Comparison of ENCODE assay signal across 8 mouse cellular contexts in the genomic region with DNA sequence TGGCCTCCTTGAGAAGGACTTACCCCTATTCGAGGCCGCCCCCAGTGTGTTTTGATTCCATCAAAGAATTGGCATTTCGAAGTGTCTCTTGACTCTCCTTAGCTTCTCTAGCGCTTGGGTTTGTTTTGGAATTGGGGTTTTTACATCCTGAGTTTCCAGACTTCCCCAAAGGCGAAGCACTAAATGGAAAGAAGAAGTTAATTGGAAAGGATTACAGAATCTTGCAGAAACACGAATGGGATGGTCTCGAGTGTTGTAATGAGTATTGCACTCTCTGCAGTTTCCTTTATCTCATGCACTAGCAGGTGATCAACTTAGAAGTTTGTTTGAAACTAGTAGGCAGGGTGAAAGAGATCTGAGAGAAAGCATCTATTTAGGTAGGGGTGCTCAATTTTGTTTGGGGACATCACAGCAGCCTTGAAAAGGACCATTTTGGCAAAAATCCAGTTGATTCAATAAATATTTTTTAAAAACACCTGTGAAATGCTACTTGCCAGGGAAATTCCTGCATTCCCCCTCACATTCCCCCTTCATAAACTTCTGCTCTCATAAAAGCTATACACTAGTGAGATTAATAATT. TPM values are rescaled to one million over a fixed set of nuclear protein-coding genes. Genes with fewer than 3 reads are reported as not detected.
DNase-seq lines count a peak whose midpoint lies in the region; ATAC-seq lines count a peak whose summit lies in the region.

No protein-coding gene starts in this region.

- WGBS in heart, embryonic 13.5 days = under 1% methylated on average over 7 of the region's 7 CpGs
- under 1% methylated on average over 7 of the region's 7 CpGs for WGBS in hindbrain, embryonic 14.5 days
- 3% methylated on average over 7 of the region's 7 CpGs for WGBS in midbrain, embryonic 10.5 days

- no peak for DNase-seq in heart, postnatal 25 days (ENCODE audit: low spot score)
- peak; percentile 24 for DNase-seq in brain, embryonic 18.5 days (ENCODE audit: low read depth, low spot score)
- DNase-seq in hindbrain, embryonic 14.5 days (ENCODE audit: low spot score) = no peak
- no peak for DNase-seq in midbrain, embryonic 10.5 days (ENCODE audit: low spot score)
- DNase-seq in urinary bladder, adult 18-20 months (ENCODE audit: low spot score in 2 of 2) = no peak
- no peak for DNase-seq in adrenal gland, postnatal 25 days
- no peak for DNase-seq in layer of hippocampus, postnatal 14 days (ENCODE audit: low spot score in 2 of 2)

- peak overlapping the region; percentile 94 for H3K9ac ChIP-seq in heart, embryonic 13.5 days
- peak overlapping the region; percentile 97 for H3K9ac ChIP-seq in hindbrain, embryonic 14.5 days

- intact Hi-C loops in heart, postnatal 25 days (cut with DNase I) = loop anchor here (5.0 kb wide), 2 partner anchors 220 to 345 kb away; partner anchors contain the start of gene Ppa2

- peaks cover 30% of the 10 kb centered on the region for H3K4me1 ChIP-seq in heart, embryonic 13.5 days
- peaks cover 22% of the 10 kb centered on the region for H3K4me1 ChIP-seq in hindbrain, embryonic 14.5 days (replicated peaks; ENCODE audit: control insufficient read depth, insufficient read depth, low read length)
- peaks cover 38% of the 10 kb centered on the region for H3K4me1 ChIP-seq in midbrain, embryonic 10.5 days

- peak overlapping the region; percentile 95 for H3K4me3 ChIP-seq in heart, embryonic 13.5 days
- peak overlapping the region; percentile 97 for H3K4me3 ChIP-seq in hindbrain, embryonic 14.5 days (replicated peaks; ENCODE audit: low read length)
- peak overlapping the region; percentile 90 for H3K4me3 ChIP-seq in midbrain, embryonic 10.5 days

- peak overlapping the region; percentile 80 for H3K4me2 ChIP-seq in heart, embryonic 13.5 days
- peak overlapping the region; percentile 69 for H3K4me2 ChIP-seq in hindbrain, embryonic 14.5 days (replicated peaks)

- peak overlapping the region; percentile 98 for H3K27ac ChIP-seq in heart, embryonic 13.5 days (replicated peaks)
- H3K27ac ChIP-seq in hindbrain, embryonic 14.5 days = peak overlapping the region; percentile 98
- H3K27ac ChIP-seq in midbrain, embryonic 10.5 days (replicated peaks) = peak overlapping the region; percentile 99

- peaks cover 7% of the 10 kb centered on the region for H3K36me3 ChIP-seq in heart, embryonic 13.5 days
- H3K36me3 ChIP-seq in hindbrain, embryonic 14.5 days (replicated peaks; ENCODE audit: control insufficient read depth, insufficient read depth) = no peaks in the 10 kb centered on the region; the same call in 1 of the 2 replicates
- H3K36me3 ChIP-seq in midbrain, embryonic 10.5 days = peaks cover 11% of the 10 kb centered on the region

- ATAC-seq in heart, embryonic 13.5 days (ENCODE audit: extremely low read depth, insufficient number of reproducible peaks, low FRiP score, low TSS enrichment) = no peak
- no peak for ATAC-seq in hindbrain, embryonic 14.5 days (ENCODE audit: low FRiP score)

- no peaks in the 10 kb centered on the region for H3K27me3 ChIP-seq in heart, embryonic 13.5 days (replicated peaks)
- H3K27me3 ChIP-seq in hindbrain, embryonic 14.5 days (ENCODE audit: control insufficient read depth, insufficient read depth, low read length) = no peaks in the 10 kb centered on the region
- H3K27me3 ChIP-seq in midbrain, embryonic 10.5 days (ENCODE audit: low read depth, poor library complexity, severe bottlenecking) = no peaks in the 10 kb centered on the region

- no peaks in the 10 kb centered on the region for H3K9me3 ChIP-seq in heart, embryonic 13.5 days
- H3K9me3 ChIP-seq in hindbrain, embryonic 14.5 days (ENCODE audit: control insufficient read depth, low read length) = no peaks in the 10 kb centered on the region
- no peaks in the 10 kb centered on the region for H3K9me3 ChIP-seq in midbrain, embryonic 10.5 days (replicated peaks)

RNA-seq across cellular contexts. Expression of gene Gstcd, which starts 0.5 kb away (rescaled TPM):
- polyA plus RNA-seq in heart, embryonic 13.5 days (2015; fragmentation: Nextera tagmentation; extraction: Ambion mirVana) = 3.4 and 3.8 TPM in 2 replicates
- total RNA-seq in heart, postnatal 25 days (2021) = 1 to 10 TPM; 2.3 to 3.0 TPM
- polyA plus RNA-seq in hindbrain, embryonic 14.5 days (2014; fragmentation: Nextera tagmentation; extraction: Ambion mirVana) = 3.8 and 4.6 TPM in 2 replicates
- 8.0 and 8.3 TPM in 2 replicates for polyA plus RNA-seq in midbrain, embryonic 10.5 days (2016; fragmentation: Nextera tagmentation; extraction: Ambion mirVana)
- 16.3 and 16.9 TPM in 2 replicates for total RNA-seq in adrenal gland, postnatal 25 days (2021)
- 1 to 10 TPM; 7.6 to 8.2 TPM for total RNA-seq in layer of hippocampus, postnatal 14 days (2021)

RNA-seq across cellular contexts. Expression of gene Ints12, which starts 0.7 kb away (rescaled TPM):
- polyA plus RNA-seq in heart, embryonic 13.5 days (2015; fragmentation: Nextera tagmentation; extraction: Ambion mirVana) = 12.0 and 12.9 TPM in 2 replicates
- total RNA-seq in heart, postnatal 25 days (2021) = 1 to 10 TPM; 8.0 to 9.7 TPM
- 17.6 and 18.2 TPM in 2 replicates for polyA plus RNA-seq in hindbrain, embryonic 14.5 days (2014; fragmentation: Nextera tagmentation; extraction: Ambion mirVana)
- polyA plus RNA-seq in midbrain, embryonic 10.5 days (2016; fragmentation: Nextera tagmentation; extraction: Ambion mirVana) = 22.7 and 26.0 TPM in 2 replicates
- total RNA-seq in adrenal gland, postnatal 25 days (2021) = 11.1 and 15.5 TPM in 2 replicates
- total RNA-seq in layer of hippocampus, postnatal 14 days (2021) = 10 to 100 TPM; 10.6 to 12.3 TPM
